Mouse (Mus musculus): ENCODE data around the gene Supt4a.

- no peak for TF ChIP-seq GATA1 (IDR thresholded peaks at IDR 0.05; ENCODE audit: borderline replicate concordance, low read length)
- no peak for TF ChIP-seq FLI1 (IDR thresholded peaks at IDR 0.05; ENCODE audit: low read length)
These were observed 9.9 kb upstream of the Supt4a start for GRCm38 (mm10) chr11:87727471-87727870.

All from megakaryocyte, embryonic 14.5 days (primary cell).